Mouse (Mus musculus) brain, embryonic 14.5 days (tissue): ENCODE measurements around the gene Pip5k1a.

Experiments used
- CTCF ChIP-seq: fragments of 200-500 bp; IDR thresholded peaks from 2 replicates; pipeline ENCODE4 v1.5.1; 2012; ENCODE audit warnings: inconsistent platforms, mild to moderate bottlenecking, moderate library complexity, borderline replicate concordance; ENCODE audit not compliant: insufficient read depth, insufficient read length; ENCODE audit errors: extremely low read depth
- POLR2A ChIP-seq: fragments of 200-500 bp; IDR thresholded peaks from 2 replicates; pipeline ENCODE4 v1.6.1; 2012; ENCODE audit warnings: mild to moderate bottlenecking, inconsistent platforms, borderline replicate concordance; ENCODE audit not compliant: poor library complexity, insufficient read depth, insufficient read length, severe bottlenecking; ENCODE audit errors: extremely low read depth

GRCm38 (mm10) chr3:95014428-95015151 is 92.1 kb downstream of the Pip5k1a start:
- TF ChIP-seq CTCF (no peak), POLR2A (no peak)
